Mouse (Mus musculus): ENCODE results near the gene Arcn1.

DNA sequence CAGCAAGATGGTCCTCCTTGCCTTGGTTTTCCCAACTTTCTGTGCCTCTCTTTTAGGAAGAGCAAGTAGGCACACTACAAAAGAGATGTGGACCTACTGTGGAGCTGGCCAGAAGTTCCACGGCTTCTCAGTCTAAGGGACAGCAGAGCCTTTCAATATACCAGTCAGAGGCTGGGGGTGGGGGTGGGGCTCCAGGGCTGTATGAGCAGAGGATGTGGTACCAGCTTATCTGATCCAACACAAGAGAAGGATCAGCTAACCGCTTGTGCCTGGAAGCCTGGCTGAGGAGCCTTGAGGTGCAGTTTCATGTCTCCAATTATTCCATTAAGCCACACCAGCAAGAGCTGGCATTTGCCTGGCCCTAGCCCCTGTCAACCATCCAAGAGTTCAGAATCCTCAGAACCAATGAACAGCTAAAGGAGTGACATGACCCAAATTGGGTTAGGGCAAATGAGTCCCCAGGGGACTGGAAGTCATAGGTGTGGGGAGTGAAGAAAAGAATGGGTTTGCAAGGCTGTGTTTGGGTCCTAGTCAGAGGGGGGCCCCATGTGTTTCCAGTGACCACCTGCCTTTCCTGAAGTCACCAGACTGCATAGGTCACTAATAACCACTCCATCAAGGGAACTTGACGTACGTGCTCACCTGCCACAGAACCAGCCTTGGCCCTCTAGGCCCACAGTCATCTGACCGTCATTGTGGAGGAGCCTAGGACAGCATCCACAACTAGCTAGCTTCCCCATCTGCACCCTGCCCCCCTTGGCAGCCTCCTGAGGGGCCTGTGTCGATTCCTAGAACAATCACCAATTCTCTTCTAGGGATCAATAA lies 50.4 kb downstream of the Arcn1 start:
- TF ChIP-seq GATA1 (IDR thresholded peaks at IDR 0.05; ENCODE audit: low read length), result no peak
- TF ChIP-seq TAL1 (IDR thresholded peaks at IDR 0.05; ENCODE audit: low read length), result no peak

Measured in erythroblast, embryonic 14.5 days (primary cell).